Mouse (Mus musculus) lung, postnatal 0 days (tissue): Measurements from ENCODE around the gene Cfap73. TPM values are rescaled to one million over a fixed set of nuclear protein-coding genes. Genes with fewer than 3 reads are reported as not detected.

Source experiments
- ATAC-seq: fragments of 200-750 bp; cut with Nextera tagmentation; 2 replicates; pipeline ENCODE4 v1.8.0; 2017; ENCODE audit warnings: moderate library complexity
- DNase-seq: peaks from one replicate; pipeline ENCODE4 v3.0.0-alpha.2; 2016; ENCODE audit warnings: low spot score
- H3K27ac ChIP-seq: fragments of 300-500 bp; sonication (generic); 2 replicates; pipeline ENCODE4 v1.5.1; 2014; ENCODE audit warnings: antibody characterized with exemption, mild to moderate bottlenecking, low read length, mixed read lengths
- H3K27me3 ChIP-seq: fragments of 300-500 bp; sonication (generic); replicated peaks from 2 replicates; pipeline ENCODE4 v1.6.1; 2014; ENCODE audit warnings: low read length, mixed read lengths; ENCODE audit not compliant: insufficient read depth
- H3K36me3 ChIP-seq: fragments of 300-500 bp; sonication (generic); 2 replicates; pipeline ENCODE4 v1.6.1; 2014; ENCODE audit warnings: low read length, mixed read lengths; ENCODE audit not compliant: insufficient read depth
- H3K4me1 ChIP-seq: fragments of 300-500 bp; sonication (generic); 2 replicates; pipeline ENCODE4 v1.6.1; 2014; ENCODE audit warnings: antibody characterized with exemption, low read depth, low read length, mixed read lengths; ENCODE audit not compliant: insufficient read depth
- H3K4me2 ChIP-seq: fragments of 300-500 bp; sonication (generic); replicated peaks from 2 replicates; pipeline ENCODE4 v1.6.1; 2014; ENCODE audit warnings: low read depth, mild to moderate bottlenecking, low read length, moderate library complexity, mixed read lengths
- H3K4me3 ChIP-seq: fragments of 300-500 bp; sonication (generic); 2 replicates; pipeline ENCODE4 v1.5.1; 2014; ENCODE audit warnings: low read depth, low read length
- H3K9ac ChIP-seq: fragments of 300-500 bp; sonication (generic); replicated peaks from 2 replicates; pipeline ENCODE4 v1.6.1; 2014; ENCODE audit warnings: low read depth, mild to moderate bottlenecking
- H3K9me3 ChIP-seq: fragments of 300-500 bp; sonication (generic); 2 replicates; pipeline ENCODE4 v1.6.1; 2016; ENCODE audit warnings: low read length, mixed read lengths
- CTCF ChIP-seq: IDR thresholded peaks from 2 replicates; pipeline ENCODE4 v1.5.1; 2016; ENCODE audit warnings: antibody characterized with exemption, mild to moderate bottlenecking
- EP300 ChIP-seq: IDR thresholded peaks from 2 replicates; pipeline ENCODE4 v1.6.1; 2016; ENCODE audit warnings: antibody characterized with exemption, mild to moderate bottlenecking, control low read depth
- WGBS: fragments of 180-500 bp; shearing (Covaris S2); extraction: QIAGEN DNeasy Blood & Tissue Kit; methylation state at CpG from one replicate; pipeline ENCODE4 v1.1.7; 2014; 5-methylcytosine and 5-hydroxymethylcytosine counted together
- polyA plus RNA-seq: library from polyadenylated mRNA; unstranded; fragments of >200 nt; fragmentation: Nextera tagmentation; extraction: Ambion mirVana; gene quantifications from 2 replicates; pipeline ENCODE4 v1.2.1, GENCODE M21; 2015

Cfap73 gene
- polyA plus RNA-seq, 1 experiment from 2014 or later = 1.3 TPM

GRCm38 (mm10) chr5:120611416-120611815, 22.6 kb downstream of the Cfap73 start:
- Histone ChIP-seq H3K27me3 (no peaks in the 10 kb centered on the region), H3K4me2 (peak overlapping the region; percentile 61), H3K36me3 (no peaks in the 10 kb centered on the region), H3K9ac (no peak overlapping the region), H3K4me1 (peaks cover 6% of the 10 kb centered on the region), H3K27ac (no peak overlapping the region), H3K9me3 (no peaks in the 10 kb centered on the region), H3K4me3 (peak overlapping the region; percentile 68; the same call in 1 of the 2 replicates)
- DNase-seq = no peak
- no peak for ATAC-seq
- WGBS = 55% methylated on average over 8 of the region's 8 CpGs
- TF ChIP-seq EP300 (no peak), CTCF (no peak)

GRCm38 (mm10) chr5:120610906-120611305, 23.1 kb downstream of the Cfap73 start:
- H3K4me2 ChIP-seq = no peak overlapping the region
- H3K9ac ChIP-seq = no peak overlapping the region
- no peaks in the 10 kb centered on the region for H3K27me3 ChIP-seq
- peaks cover 6% of the 10 kb centered on the region for H3K4me1 ChIP-seq
- ATAC-seq (no peak), DNase-seq (no peak)
- H3K36me3 ChIP-seq = no peaks in the 10 kb centered on the region
- H3K4me3 ChIP-seq = no peak overlapping the region
- no peaks in the 10 kb centered on the region for H3K9me3 ChIP-seq
- no peak overlapping the region for H3K27ac ChIP-seq
- TF ChIP-seq CTCF (no peak), EP300 (no peak)
- WGBS = 82% methylated on average over 5 of the region's 5 CpGs

- no peak for DNase-seq
- TF ChIP-seq EP300 (no peak), CTCF (no peak)
- Histone ChIP-seq H3K9ac (no peak overlapping the region), H3K36me3 (no peaks in the 10 kb centered on the region), H3K27ac (no peak overlapping the region), H3K4me3 (no peak overlapping the region), H3K4me2 (no peak overlapping the region), H3K4me1 (peaks cover 9% of the 10 kb centered on the region), H3K27me3 (no peaks in the 10 kb centered on the region), H3K9me3 (no peaks in the 10 kb centered on the region)
- WGBS = 77% methylated on average over 16 of the region's 16 CpGs
- ATAC-seq = no peak
These were observed 24.7 kb downstream of the Cfap73 start for GRCm38 (mm10) chr5:120609246-120609775.

GRCm38 (mm10) chr5:120607335-120607734, 26.7 kb downstream of the Cfap73 start:
- TF ChIP-seq EP300 (no peak), CTCF (no peak)
- no peak for DNase-seq
- Histone ChIP-seq H3K9ac (no peak overlapping the region), H3K36me3 (no peaks in the 10 kb centered on the region), H3K9me3 (no peaks in the 10 kb centered on the region), H3K27ac (no peak overlapping the region), H3K4me3 (no peak overlapping the region), H3K4me1 (peaks cover 3% of the 10 kb centered on the region; the same call in 1 of the 2 replicates), H3K27me3 (no peaks in the 10 kb centered on the region), H3K4me2 (no peak overlapping the region)
- no peak for ATAC-seq
- 77% methylated on average over 3 of the region's 3 CpGs for WGBS

GRCm38 (mm10) chr5:120606590-120607200, 27.3 kb downstream of the Cfap73 start:
- no peak overlapping the region for H3K4me2 ChIP-seq
- WGBS = 72% methylated on average over 25 of the region's 25 CpGs
- no peak overlapping the region for H3K9ac ChIP-seq
- no peak overlapping the region for H3K27ac ChIP-seq
- H3K36me3 ChIP-seq = no peaks in the 10 kb centered on the region
- ATAC-seq (no peak), DNase-seq (no peak)
- H3K4me3 ChIP-seq = no peak overlapping the region
- H3K27me3 ChIP-seq = no peaks in the 10 kb centered on the region
- H3K9me3 ChIP-seq = no peaks in the 10 kb centered on the region
- peaks cover 3% of the 10 kb centered on the region; the same call in 1 of the 2 replicates for H3K4me1 ChIP-seq
- TF ChIP-seq CTCF (no peak), EP300 (no peak)

GRCm38 (mm10) chr5:120605688-120606087, 28.3 kb downstream of the Cfap73 start:
- Histone ChIP-seq H3K9me3 (no peaks in the 10 kb centered on the region), H3K4me3 (peak overlapping the region; percentile 30), H3K4me1 (0 out of 2 replicates have a peak, but pooled peaks cover 3% of the 10 kb centered on the region), H3K4me2 (peak overlapping the region; percentile 56), H3K27ac (no peak overlapping the region), H3K36me3 (no peaks in the 10 kb centered on the region), H3K9ac (no peak overlapping the region), H3K27me3 (no peaks in the 10 kb centered on the region)
- peak; percentile 92 for TF ChIP-seq CTCF
- TF ChIP-seq EP300 = no peak
- whole genome bisulfite sequencing = under 1% methylated on average over 8 of the region's 8 CpGs
- ATAC-seq = peak; percentile 73
- peak; percentile 95 for DNase-seq
